Mouse (Mus musculus): ENCODE data around the gene Aamp.

- TF ChIP-seq CTCF (IDR thresholded peaks at IDR 0.05; ENCODE audit: extremely low read depth, insufficient read depth, insufficient read length, insufficient replicate concordance) = no peak
- TF ChIP-seq POLR2A (IDR thresholded peaks at IDR 0.05; ENCODE audit: low read depth, low read length) = no peak
Measured at GRCm38 (mm10) chr1:74256782-74257181, 27.8 kb downstream of the Aamp start.
